Mouse (Mus musculus) left cerebral cortex, adult 2 months (tissue): ENCODE results near the gene Tmem203. TPM values are rescaled to one million over a fixed set of nuclear protein-coding genes. Genes with fewer than 3 reads are reported as not detected.

ENCODE experiments used
- DNase-seq, 2 experiments: peaks; one replicate each; pipeline ENCODE4 v3.0.0; 2021 to 2022; ENCODE audit warnings: low spot score in 2 of 2, mixed read lengths in 1 of 2; ENCODE audit errors: extremely low spot score in 1 of 2
- H3K27ac ChIP-seq: fragments of 200-600 bp; 2 replicates; pipeline ENCODE4 v1.8.1; 2022
- H3K4me3 ChIP-seq: fragments of 200-600 bp; 2 replicates; pipeline ENCODE4 v1.8.1; 2022
- CTCF ChIP-seq: fragments of 200-600 bp; IDR thresholded peaks from 2 replicates; pipeline ENCODE4 v1.8.1; 2022; ENCODE audit warnings: antibody characterized with exemption, mild to moderate bottlenecking, moderate library complexity
- intact Hi-C: fragments of 180-260 bp; cut with DNase I; formaldehyde crosslinking; loops from one replicate; pipeline ENCODE4 v1.15.1; 2025
- total RNA-seq, 2 experiments: library from RNA; stranded (reverse); gene quantifications; 2 replicates each; pipeline ENCODE4 v1.2.3; 2021

Tmem203 gene
- total RNA-seq, 2 experiments from 2014 or later = 35.6 to 41.6 TPM

GRCm38 (mm10) chr2:25224766-25225752, 30.2 kb upstream of the Tmem203 start:
- intact Hi-C loops = loop anchor here (2.0 kb wide), 1 partner anchor 14 kb away; the partner anchor contains the start of gene Nelfb
- no peak; the same call in none of the 2 replicates for TF ChIP-seq CTCF
- peak; percentile 96 to 98 for DNase-seq
- Histone ChIP-seq H3K4me3 (peak overlapping the region; percentile 54), H3K27ac (peak overlapping the region; percentile 87)

GRCm38 (mm10) chr2:25225811-25226379, 29.3 kb upstream of the Tmem203 start:
- DNase-seq = no peak
- Histone ChIP-seq H3K27ac (peak overlapping the region; percentile 87), H3K4me3 (no peak overlapping the region)
- intact Hi-C loops = loop anchor here (2.0 kb wide), 1 partner anchor 15 kb away; the partner anchor contains the start of gene Nelfb
- no peak for TF ChIP-seq CTCF

DNA sequence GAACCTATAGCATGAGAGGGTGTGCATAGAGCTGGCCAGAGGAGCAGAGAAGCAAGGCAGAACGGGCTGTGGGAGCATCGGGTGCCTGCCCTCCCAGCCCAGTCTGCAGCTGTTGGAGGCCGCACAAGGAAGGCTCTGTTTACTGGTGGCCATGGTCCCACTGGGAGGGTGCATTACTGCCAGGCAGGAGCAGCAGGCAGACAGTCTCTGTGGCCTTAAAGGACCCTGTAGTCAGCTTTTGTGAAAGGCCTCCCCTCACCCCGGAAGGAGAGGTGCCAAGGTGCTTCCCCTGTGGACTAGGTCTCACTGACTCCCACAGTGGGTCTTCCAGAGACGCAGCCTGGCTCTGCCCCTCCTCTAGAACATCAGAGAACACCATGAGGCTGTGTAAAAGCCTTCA, 28.4 kb upstream of the Tmem203 start:
- H3K27ac ChIP-seq = peak overlapping the region; percentile 73
- DNase-seq = peak in 1 of 2 experiments; percentile 51
- intact Hi-C loops = no loop called here

GRCm38 (mm10) chr2:25227406-25227805, 27.8 kb upstream of the Tmem203 start:
- no peak for TF ChIP-seq CTCF
- Histone ChIP-seq H3K4me3 (no peak overlapping the region), H3K27ac (peak overlapping the region; percentile 73)
- DNase-seq = no peak
- intact Hi-C loops = no loop called here

More for the DNA sequence above, 28.4 kb upstream of the Tmem203 start:
- H3K4me3 ChIP-seq = no peak overlapping the region
- no peak for TF ChIP-seq CTCF

DNA sequence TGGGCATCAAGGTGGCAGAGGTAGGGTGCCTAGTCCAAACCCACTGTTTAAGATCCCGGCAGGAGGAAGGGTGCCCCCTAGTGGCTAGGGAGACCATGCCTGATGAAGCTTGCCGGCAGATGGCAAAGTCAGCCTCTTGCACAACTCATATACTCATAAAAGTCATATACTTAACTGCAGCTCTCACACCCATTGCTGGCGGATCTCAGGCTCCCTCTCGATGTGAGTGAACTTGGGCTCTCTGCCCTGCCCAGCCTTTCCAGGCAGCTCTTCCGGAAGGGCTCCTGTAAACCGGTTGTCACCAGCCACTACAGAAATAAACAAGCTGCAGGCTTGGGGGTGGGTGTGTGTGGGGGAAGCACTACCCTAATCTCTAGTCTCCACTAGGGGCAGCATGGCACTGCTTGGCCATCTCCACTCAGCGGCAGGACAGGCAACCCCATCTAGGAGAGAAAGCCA, 26.8 kb upstream of the Tmem203 start:
- H3K27ac ChIP-seq = peak overlapping the region; percentile 82
- intact Hi-C loops = loop anchor here (2.0 kb wide), 3 partner anchors 24 to 36 kb away; partner anchors contain the start of gene Tprn
- DNase-seq = peak; percentile 77 to 82
- H3K4me3 ChIP-seq = peak overlapping the region; percentile 32
- TF ChIP-seq CTCF = peak; percentile 73

DNA sequence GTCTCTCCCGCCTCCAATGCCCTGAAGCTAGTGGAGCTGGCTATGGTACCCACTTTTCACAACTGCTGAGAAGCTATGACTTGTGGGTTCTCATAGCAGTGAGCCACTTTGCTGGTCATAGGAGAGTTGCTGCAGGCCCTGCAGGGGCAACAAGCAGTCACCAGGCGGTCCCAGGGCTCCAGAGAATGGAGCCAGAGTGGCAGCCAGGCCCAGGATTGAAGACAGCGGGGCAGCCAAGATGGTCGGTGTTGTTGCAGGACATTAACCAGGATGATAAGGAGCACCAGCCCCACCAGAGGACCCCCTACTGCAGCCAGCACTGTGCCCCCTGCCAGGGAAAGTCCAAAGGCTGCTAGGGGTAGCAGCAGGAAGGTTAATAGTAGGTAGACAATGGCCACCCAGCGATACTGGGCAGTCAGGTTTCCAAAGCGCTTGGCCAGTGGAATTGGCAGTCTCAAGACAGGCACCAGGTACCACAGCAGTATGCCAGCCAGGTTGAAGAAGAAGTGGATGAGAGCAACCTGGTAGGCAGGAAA, 26.2 kb upstream of the Tmem203 start:
- intact Hi-C loops = loop anchor here (2.0 kb wide), 3 partner anchors 24 to 36 kb away; partner anchors contain the start of gene Tprn
- Histone ChIP-seq H3K27ac (peak overlapping the region; percentile 82), H3K4me3 (no peak overlapping the region; the same call in 1 of the 2 replicates)
- no peak for TF ChIP-seq CTCF
- no peak for DNase-seq

DNA sequence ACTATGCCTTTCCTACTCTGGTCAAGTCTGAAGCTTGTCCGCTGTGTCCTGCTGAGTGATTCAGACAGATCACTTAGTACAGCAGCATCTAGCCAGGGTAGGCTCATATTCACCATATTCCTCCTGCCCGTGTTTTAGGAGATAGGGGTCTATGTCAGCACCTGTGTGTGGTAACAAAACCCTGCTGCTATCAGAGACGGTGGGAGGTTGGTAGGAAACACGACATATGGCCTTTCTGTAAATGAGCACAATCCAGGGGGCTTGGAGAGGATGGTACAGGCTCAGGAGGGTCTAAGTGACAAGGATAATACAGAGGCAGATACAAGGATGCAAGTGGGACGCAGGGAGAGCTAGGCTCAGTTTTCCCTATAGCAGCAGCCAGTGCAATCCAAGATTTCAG, 25.7 kb upstream of the Tmem203 start:
- TF ChIP-seq CTCF = no peak
- intact Hi-C loops = loop anchor here (2.0 kb wide), 3 partner anchors 23 to 37 kb away; partner anchors contain the start of gene Tprn
- DNase-seq = no peak
- Histone ChIP-seq H3K4me3 (no peak overlapping the region), H3K27ac (no peak overlapping the region)

DNA sequence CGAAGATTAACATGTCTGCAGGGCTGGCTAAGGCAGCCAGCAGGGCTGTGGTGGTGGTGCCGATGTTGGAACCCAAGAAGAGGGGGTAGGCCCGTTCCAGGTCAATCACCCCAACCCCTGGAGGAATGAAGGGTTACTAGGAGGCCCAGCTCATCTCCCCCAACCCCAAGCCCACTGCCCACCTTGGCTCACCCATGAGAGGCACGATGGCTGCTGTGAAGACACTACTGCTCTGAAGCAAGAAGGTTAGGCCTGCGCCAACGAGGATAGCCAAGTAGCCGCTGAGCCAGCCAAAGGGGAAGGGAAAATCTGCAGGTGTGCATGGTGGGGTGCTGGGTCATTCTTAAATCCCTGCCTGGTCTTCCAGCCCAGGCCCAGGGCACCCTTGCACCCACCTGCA, 24.7 kb upstream of the Tmem203 start:
- Histone ChIP-seq H3K4me3 (no peak overlapping the region), H3K27ac (no peak overlapping the region)
- no peak for TF ChIP-seq CTCF
- no peak for DNase-seq
- intact Hi-C loops = no loop called here

DNA sequence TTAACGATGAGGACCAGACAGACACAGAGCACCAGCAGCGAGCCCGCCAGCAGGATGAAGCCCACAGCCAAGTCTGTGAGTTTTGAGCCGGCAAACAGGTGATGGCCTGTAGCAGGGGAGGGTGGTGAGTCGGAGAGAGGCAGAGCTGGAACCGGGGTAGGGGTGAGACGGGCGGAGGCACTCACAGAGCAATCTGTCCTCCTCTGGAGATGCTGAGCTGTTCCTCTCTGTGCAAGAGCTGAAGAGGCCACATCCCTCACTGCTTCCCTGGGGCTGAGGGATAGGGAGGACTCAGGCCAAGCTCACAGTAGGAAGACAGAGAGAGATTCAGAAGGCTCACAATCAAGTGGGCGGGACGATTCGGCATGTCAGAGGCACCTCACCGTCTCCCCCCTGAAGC, 24.2 kb upstream of the Tmem203 start:
- H3K4me3 ChIP-seq = no peak overlapping the region
- no peak for TF ChIP-seq CTCF
- H3K27ac ChIP-seq = no peak overlapping the region
- intact Hi-C loops = no loop called here
- DNase-seq = no peak

DNA sequence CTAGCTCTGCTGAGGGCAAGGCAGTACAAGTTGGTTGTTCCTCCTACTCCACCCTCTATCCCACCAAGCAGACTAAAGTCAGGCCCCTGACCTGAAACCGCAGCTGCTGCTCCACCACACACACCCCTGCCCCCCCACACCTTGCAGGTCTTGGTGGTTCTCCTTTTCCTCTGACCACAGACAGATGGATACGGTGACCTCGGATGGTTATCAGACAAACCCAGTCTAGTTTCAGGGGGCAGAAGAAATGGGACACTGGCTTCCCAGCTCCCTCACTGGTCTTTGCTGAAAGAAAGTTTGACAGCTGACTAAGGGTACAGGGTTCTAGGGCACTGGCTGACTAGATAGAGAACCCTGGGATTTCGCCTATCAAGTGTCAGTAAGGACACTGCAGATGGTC, 21.8 kb upstream of the Tmem203 start:
- Histone ChIP-seq H3K4me3 (no peak overlapping the region), H3K27ac (no peak overlapping the region)
- TF ChIP-seq CTCF = no peak
- no peak for DNase-seq
- intact Hi-C loops = no loop called here

GRCm38 (mm10) chr2:25234050-25234449, 21.2 kb upstream of the Tmem203 start, which contains the start of gene Slc34a3:
Gene Slc34a3, minus strand, starts transcription at chr2:25234364.
- TF ChIP-seq CTCF = no peak
- Histone ChIP-seq H3K27ac (no peak within 1 kb of the TSS), H3K4me3 (no peak within 1 kb of the TSS)
- intact Hi-C loops = no loop called here
- no peak for DNase-seq
